Mouse (Mus musculus) CH12.LX (cell line): ENCODE measurements around the gene Chaf1b. TPM values are rescaled to one million over a fixed set of nuclear protein-coding genes. Genes with fewer than 3 reads are reported as not detected.

Experiments used
- DNase-seq: peaks from one replicate; pipeline ENCODE4 v3.0.0-alpha.2; 2013; ENCODE audit errors: extremely low read depth
- H3K27ac ChIP-seq: 2 replicates; pipeline ENCODE4 v1.5.1; 2012; ENCODE audit warnings: low read depth, mild to moderate bottlenecking, control low read depth, moderate library complexity; ENCODE audit not compliant: insufficient read depth
- H3K27me3 ChIP-seq: replicated peaks from 2 replicates; pipeline ENCODE3; 2012; ENCODE audit warnings: inconsistent platforms
- H3K36me3 ChIP-seq, 2 experiments: replicated peaks in 1 of 2; 2 replicates each; pipeline versions ENCODE3 to v1.6.1; 2012; ENCODE audit warnings: inconsistent platforms in 1 of 2, low read length in 1 of 2, mild to moderate bottlenecking in 1 of 2, mixed read lengths in 1 of 2, moderate library complexity in 1 of 2; ENCODE audit not compliant: control insufficient read depth in 1 of 2, insufficient read depth in 1 of 2
- H3K4me1 ChIP-seq, 2 experiments: 2 replicates each; pipeline ENCODE4 v1.6.1; 2012; ENCODE audit warnings: inconsistent platforms in 1 of 2, moderate library complexity in 1 of 2; ENCODE audit not compliant: insufficient read depth in 2 of 2, control insufficient read depth in 1 of 2
- H3K4me2 ChIP-seq: 2 replicates; pipeline ENCODE4 v1.6.1; 2012; ENCODE audit warnings: low read depth, mild to moderate bottlenecking, control low read depth; ENCODE audit not compliant: poor library complexity, insufficient read depth, severe bottlenecking
- H3K4me3 ChIP-seq, 3 experiments: fragments of 150-350 bp in 1 of 3; sonication (generic) in 1 of 3; replicated peaks in 1 of 3; 2 replicates each; pipeline versions ENCODE3 to v1.5.1; 2011 to 2012; ENCODE audit warnings: low read depth in 2 of 3, low read length in 2 of 3, mild to moderate bottlenecking in 2 of 3, moderate library complexity in 2 of 3, control low read depth in 1 of 3, improper control_type of control experiment in 1 of 3, inconsistent platforms in 1 of 3, mixed read lengths in 1 of 3; ENCODE audit not compliant: poor library complexity in 1 of 3
- H3K79me2 ChIP-seq: replicated peaks from 2 replicates; pipeline ENCODE4 v1.6.1; 2012; ENCODE audit warnings: mild to moderate bottlenecking, moderate library complexity; ENCODE audit not compliant: control insufficient read depth, poor library complexity, insufficient read depth, severe bottlenecking; ENCODE audit errors: extremely low read depth
- H3K9ac ChIP-seq: 2 replicates; pipeline ENCODE4 v1.6.1; 2012; ENCODE audit warnings: low read depth, mild to moderate bottlenecking, control low read depth, moderate library complexity; ENCODE audit not compliant: insufficient read depth
- H3K9me3 ChIP-seq: replicated peaks from 2 replicates; pipeline ENCODE3; 2012; ENCODE audit warnings: low read length, inconsistent platforms, mixed read lengths
- BHLHE40 ChIP-seq: IDR thresholded peaks from 2 replicates; pipeline ENCODE4 v1.6.1; 2011; ENCODE audit warnings: mild to moderate bottlenecking, low read depth, low read length, improper control_type of control experiment
- CHD1 ChIP-seq: IDR thresholded peaks from 2 replicates; pipeline ENCODE4 v1.6.1; 2012; ENCODE audit warnings: low read depth, low read length, improper control_type of control experiment, inconsistent platforms
- CHD2 ChIP-seq: IDR thresholded peaks from 2 replicates; pipeline ENCODE4 v1.6.1; 2011; ENCODE audit warnings: low read length, improper control_type of control experiment
- CTCF ChIP-seq, 2 experiments: IDR thresholded peaks in 1 of 2; conservative IDR thresholded peaks in 1 of 2; 2 replicates each; pipeline ENCODE4 v1.5.1; 2011 to 2012; ENCODE audit warnings: low read depth in 2 of 2, low read length in 2 of 2, improper control_type of control experiment in 1 of 2, inconsistent platforms in 1 of 2, mild to moderate bottlenecking in 1 of 2, moderate library complexity in 1 of 2
- E2F4 ChIP-seq: IDR thresholded peaks from 2 replicates; pipeline ENCODE4 v1.6.1; 2011; ENCODE audit warnings: low read depth, low read length, improper control_type of control experiment; ENCODE audit not compliant: insufficient replicate concordance
- ELF1 ChIP-seq: IDR thresholded peaks from 2 replicates; pipeline ENCODE4 v1.6.1; 2014; ENCODE audit warnings: low read depth, mild to moderate bottlenecking, inconsistent platforms, low read length, improper control_type of control experiment
- EP300 ChIP-seq: IDR thresholded peaks from 2 replicates; pipeline ENCODE4 v1.6.1; 2011; ENCODE audit warnings: low read length, improper control_type of control experiment
- ETS1 ChIP-seq: conservative IDR thresholded peaks from 2 replicates; pipeline ENCODE4 v1.6.1; 2012; ENCODE audit warnings: low read depth, mild to moderate bottlenecking, inconsistent platforms, low read length, improper control_type of control experiment, moderate library complexity
- GABPA ChIP-seq: IDR thresholded peaks from 2 replicates; pipeline ENCODE4 v1.6.1; 2012; ENCODE audit warnings: low read depth, low read length, improper control_type of control experiment, inconsistent platforms; ENCODE audit not compliant: insufficient replicate concordance
- HCFC1 ChIP-seq: IDR thresholded peaks from 2 replicates; pipeline ENCODE4 v1.6.1; 2012; ENCODE audit warnings: low read depth, mild to moderate bottlenecking, inconsistent platforms, low read length, improper control_type of control experiment
- IRF4 ChIP-seq: IDR thresholded peaks from 2 replicates; pipeline ENCODE4 v1.6.1; 2014; ENCODE audit warnings: low read depth, mild to moderate bottlenecking, inconsistent platforms, low read length, improper control_type of control experiment
- JUN ChIP-seq: IDR thresholded peaks from 2 replicates; pipeline ENCODE4 v1.6.1; 2011; ENCODE audit warnings: low read depth, mild to moderate bottlenecking, low read length, improper control_type of control experiment, moderate library complexity; ENCODE audit not compliant: insufficient read depth
- JUND ChIP-seq: conservative IDR thresholded peaks from 2 replicates; pipeline ENCODE4 v1.6.1; 2011; ENCODE audit warnings: low read depth, low read length, improper control_type of control experiment
- KAT2A ChIP-seq: IDR thresholded peaks from 2 replicates; pipeline ENCODE4 v1.6.1; 2012; ENCODE audit warnings: low read length, improper control_type of control experiment, inconsistent platforms; ENCODE audit not compliant: insufficient replicate concordance
- MAFK ChIP-seq: IDR thresholded peaks from 2 replicates; pipeline ENCODE4 v1.6.1; 2011; ENCODE audit warnings: low read length, improper control_type of control experiment; ENCODE audit not compliant: insufficient replicate concordance
- MAX ChIP-seq: IDR thresholded peaks from 2 replicates; pipeline ENCODE4 v1.6.1; 2011; ENCODE audit warnings: low read length, improper control_type of control experiment
- MAZ ChIP-seq: IDR thresholded peaks from 2 replicates; pipeline ENCODE4 v1.6.1; 2012; ENCODE audit warnings: low read depth, mild to moderate bottlenecking, inconsistent platforms, low read length, improper control_type of control experiment, moderate library complexity
- MEF2A ChIP-seq: IDR thresholded peaks from 2 replicates; pipeline ENCODE4 v1.6.1; 2014; ENCODE audit warnings: low read depth, mild to moderate bottlenecking, inconsistent platforms, low read length, improper control_type of control experiment, borderline replicate concordance
- MXI1 ChIP-seq: IDR thresholded peaks from 2 replicates; pipeline ENCODE4 v1.6.1; 2011; ENCODE audit warnings: mild to moderate bottlenecking, low read depth, low read length, improper control_type of control experiment
- MYC ChIP-seq: IDR thresholded peaks from 2 replicates; pipeline ENCODE4 v1.6.1; 2011; ENCODE audit warnings: low read depth, mild to moderate bottlenecking, improper control_type of control experiment, low read length
- NELFE ChIP-seq: IDR thresholded peaks from 2 replicates; pipeline ENCODE4 v1.6.1; 2011; ENCODE audit warnings: low read depth, low read length, improper control_type of control experiment
- NRF1 ChIP-seq: IDR thresholded peaks from 2 replicates; pipeline ENCODE4 v1.6.1; 2014; ENCODE audit warnings: low read depth, mild to moderate bottlenecking, inconsistent platforms, low read length, improper control_type of control experiment, moderate library complexity
- PAX5 ChIP-seq: IDR thresholded peaks from 2 replicates; pipeline ENCODE4 v1.6.1; 2012; ENCODE audit warnings: low read length, inconsistent platforms, mixed read lengths
- POLR2A ChIP-seq: IDR thresholded peaks from 2 replicates; pipeline ENCODE4 v1.6.1; 2011; ENCODE audit warnings: low read depth, mild to moderate bottlenecking, improper control_type of control experiment, low read length
- POLR2AphosphoS2 ChIP-seq: IDR thresholded peaks from 2 replicates; pipeline ENCODE4 v1.6.1; 2011; ENCODE audit warnings: low read depth, low read length, improper control_type of control experiment
- RAD21 ChIP-seq: IDR thresholded peaks from 2 replicates; pipeline ENCODE4 v1.6.1; 2011; ENCODE audit warnings: low read depth, mild to moderate bottlenecking, low read length, improper control_type of control experiment, moderate library complexity
- RCOR1 ChIP-seq: conservative IDR thresholded peaks from 2 replicates; pipeline ENCODE4 v1.6.1; 2012; ENCODE audit warnings: low read depth, mild to moderate bottlenecking, inconsistent platforms, low read length, improper control_type of control experiment
- SIN3A ChIP-seq: IDR thresholded peaks from 2 replicates; pipeline ENCODE4 v1.6.1; 2012; ENCODE audit warnings: low read length, improper control_type of control experiment, inconsistent platforms
- SMC3 ChIP-seq: IDR thresholded peaks from 2 replicates; pipeline ENCODE4 v1.6.1; 2011; ENCODE audit warnings: low read depth, low read length, improper control_type of control experiment
- TBP ChIP-seq: conservative IDR thresholded peaks from 2 replicates; pipeline ENCODE4 v1.6.1; 2011; ENCODE audit warnings: low read depth, low read length, improper control_type of control experiment
- TCF12 ChIP-seq: IDR thresholded peaks from 2 replicates; pipeline ENCODE4 v1.6.1; 2014; ENCODE audit warnings: low read depth, mild to moderate bottlenecking, inconsistent platforms, low read length, improper control_type of control experiment
- UBTF ChIP-seq: IDR thresholded peaks from 2 replicates; pipeline ENCODE4 v1.6.1; 2012; ENCODE audit warnings: low read depth, mild to moderate bottlenecking, inconsistent platforms, low read length, improper control_type of control experiment, moderate library complexity
- USF1 ChIP-seq: IDR thresholded peaks from 2 replicates; pipeline ENCODE4 v1.6.1; 2014; ENCODE audit warnings: low read depth, mild to moderate bottlenecking, inconsistent platforms, low read length, improper control_type of control experiment
- USF2 ChIP-seq: conservative IDR thresholded peaks from 2 replicates; pipeline ENCODE4 v1.6.1; 2011; ENCODE audit warnings: low read depth, low read length, improper control_type of control experiment
- ZC3H11A ChIP-seq: IDR thresholded peaks from 2 replicates; pipeline ENCODE4 v1.6.1; 2012; ENCODE audit warnings: low read depth, mild to moderate bottlenecking, inconsistent platforms, low read length, improper control_type of control experiment
- ZKSCAN1 ChIP-seq: IDR thresholded peaks from 2 replicates; pipeline ENCODE4 v1.6.1; 2012; ENCODE audit warnings: low read depth, inconsistent platforms, low read length, improper control_type of control experiment, borderline replicate concordance
- ZMIZ1 ChIP-seq: IDR thresholded peaks from 2 replicates; pipeline ENCODE4 v1.6.1; 2012; ENCODE audit warnings: low read depth, mild to moderate bottlenecking, inconsistent platforms, low read length, improper control_type of control experiment
- ZNF384 ChIP-seq: IDR thresholded peaks from 2 replicates; pipeline ENCODE4 v1.6.1; 2012; ENCODE audit warnings: low read depth, low read length, improper control_type of control experiment, inconsistent platforms
- dilution Hi-C: fragments of 300-500 bp; cut with MboI; formaldehyde crosslinking; loops from 2 replicates; pipeline ENCODE4 v1.14.3; 2020; ENCODE audit warnings: low sequenced_read_pairs; ENCODE audit not compliant: extremely low pct_unique_long_range_greater_than_20kb, extremely low pct_ligation_motif_present
- in situ Hi-C: fragments of 300-500 bp; cut with MboI; formaldehyde crosslinking; loops from 3 replicates; pipeline ENCODE4 v1.14.3; 2019; ENCODE audit warnings: low sequenced_read_pairs, low pct_ligation_motif_present, low pct_unique_long_range_greater_than_20kb, mixed read lengths
- polyA plus RNA-seq: library from polyadenylated mRNA; unstranded; fragments of >175 nt; gene quantifications from 2 replicates; pipeline ENCODE4 v1.2.1, GENCODE M21; 2012; ENCODE audit warnings: low read depth; ENCODE audit not compliant: insufficient read length
- total RNA-seq, 2 experiments: library from RNA; depleted of rRNA; stranded (reverse); fragments of 300-350 nt in 1 of 2; fragments of >200 nt in 1 of 2; gene quantifications; 2 replicates each; pipeline ENCODE4 v1.2.3; 2012 to 2014

The Chaf1b gene
- total and polyA plus RNA-seq, 3 experiments, result 46.7 to 82.0 (median 76.2) TPM

DNA sequence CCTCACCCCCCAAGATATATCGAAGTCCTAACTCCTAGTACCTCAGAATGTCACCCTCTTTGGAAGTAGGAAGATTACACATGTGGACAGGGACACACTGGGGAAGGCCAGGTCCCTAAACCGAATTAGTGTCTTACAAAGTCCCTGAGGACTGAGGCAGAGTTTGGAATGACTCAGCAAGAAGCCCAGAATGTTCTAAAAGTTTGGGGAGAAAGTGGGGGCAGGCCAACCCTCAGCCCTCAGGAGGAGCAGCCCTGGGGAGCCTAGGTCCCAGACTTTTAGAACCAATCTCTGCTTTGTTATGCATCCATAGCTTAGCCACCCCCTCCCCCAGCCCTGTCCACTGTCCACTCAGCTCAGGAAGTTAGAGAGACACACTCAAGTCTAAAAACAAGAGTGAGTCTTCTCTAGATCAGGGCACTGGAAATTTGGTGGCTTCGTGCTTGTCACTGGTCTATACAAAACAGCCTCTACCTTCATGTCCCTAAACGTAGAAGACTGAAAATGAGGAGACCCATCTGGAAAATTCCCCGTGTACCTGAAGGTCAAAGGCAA lies 39.2 kb downstream of the Chaf1b start:
- no peaks in the 10 kb centered on the region for H3K27me3 ChIP-seq
- no peaks in the 10 kb centered on the region for H3K9me3 ChIP-seq
- dilution Hi-C loops, result no loop called here
- H3K27ac ChIP-seq, result peak overlapping the region; percentile 81
- H3K4me3 ChIP-seq, result no peak overlapping the region
- DNase-seq, result peak; percentile 72
- peaks cover 49 to 93% of the 10 kb centered on the region in 2 experiments for H3K4me1 ChIP-seq
- H3K4me2 ChIP-seq, result peak overlapping the region; percentile 72
- in situ Hi-C loops, result no loop called here
- no peaks in the 10 kb centered on the region for H3K79me2 ChIP-seq
- H3K9ac ChIP-seq, result no peak overlapping the region
- no peaks in the 10 kb centered on the region for H3K36me3 ChIP-seq
- no peak for TF ChIP-seq NRF1
- 0 out of 2 replicates have a peak, but pooled peaks have one; percentile 29 for TF ChIP-seq KAT2A
- no peak for TF ChIP-seq POLR2AphosphoS2
- TF ChIP-seq TBP, result no peak
- TF ChIP-seq RAD21, result no peak
- peak; percentile 60 for TF ChIP-seq ETS1
- no peak; the same call in 1 of the 2 replicates for TF ChIP-seq SMC3
- TF ChIP-seq IRF4, result peak; percentile 89
- 0 out of 2 replicates have a peak, but pooled peaks have one; percentile 19 for TF ChIP-seq ELF1
- no peak for TF ChIP-seq ZMIZ1
- no peak for TF ChIP-seq ZC3H11A
- no peak for TF ChIP-seq MXI1
- TF ChIP-seq ZKSCAN1, result no peak
- TF ChIP-seq MAZ, result no peak
- no peak for TF ChIP-seq ZNF384
- peak; percentile 65; the same call in 1 of the 2 replicates for TF ChIP-seq SIN3A
- 0 out of 2 replicates have a peak, but pooled peaks have one; percentile 10 for TF ChIP-seq MYC
- TF ChIP-seq USF2, result no peak
- TF ChIP-seq E2F4, result no peak
- TF ChIP-seq JUND, result peak; percentile 79
- TF ChIP-seq MAFK, result peak; percentile 84
- TF ChIP-seq UBTF, result no peak
- TF ChIP-seq CTCF (conservative IDR thresholded peaks at IDR 0.05 in 1 of 2, IDR thresholded peaks at IDR 0.05 in 1 of 2; ENCODE audit: low read depth in 2 of 2, low read length in 2 of 2), result no peak
- TF ChIP-seq TCF12, result peak; percentile 60; the same call in 1 of the 2 replicates
- TF ChIP-seq RCOR1, result no peak; the same call in 1 of the 2 replicates
- TF ChIP-seq MEF2A, result peak; percentile 67; the same call in 1 of the 2 replicates
- TF ChIP-seq USF1, result no peak
- TF ChIP-seq EP300, result peak; percentile 88
- peak; percentile 56; the same call in 1 of the 2 replicates for TF ChIP-seq JUN
- TF ChIP-seq BHLHE40, result peak; percentile 57
- no peak for TF ChIP-seq GABPA
- no peak for TF ChIP-seq HCFC1
- TF ChIP-seq CHD2, result peak; percentile 81
- TF ChIP-seq POLR2A, result peak; percentile 29; the same call in 1 of the 2 replicates
- TF ChIP-seq CHD1, result no peak
- TF ChIP-seq PAX5, result no peak
- no peak; the same call in 1 of the 2 replicates for TF ChIP-seq NELFE
- TF ChIP-seq MAX, result no peak; the same call in 1 of the 2 replicates
